Mouse (Mus musculus): ENCODE results near the gene Nufip1.

GRCm38 (mm10) chr14:76179343-76179742 lies 68.7 kb downstream of the Nufip1 start:
- TF ChIP-seq CTCF (IDR thresholded peaks at IDR 0.05; ENCODE audit: insufficient read depth, low read length) (no peak), POLR2A (IDR thresholded peaks at IDR 0.05; ENCODE audit: borderline replicate concordance, extremely low read depth, low read depth, low read length) (no peak)
